Mouse (Mus musculus): ENCODE measurements around the gene Cacna2d1. TPM values are rescaled to one million over a fixed set of nuclear protein-coding genes. Genes with fewer than 3 reads are reported as not detected.
A peak's percentile ranks its signal among the peaks of the same experiment; 100 is the strongest.

Cacna2d1 gene
- total RNA-seq, 1 experiment from 2014 or later: 0.10 TPM

DNA sequence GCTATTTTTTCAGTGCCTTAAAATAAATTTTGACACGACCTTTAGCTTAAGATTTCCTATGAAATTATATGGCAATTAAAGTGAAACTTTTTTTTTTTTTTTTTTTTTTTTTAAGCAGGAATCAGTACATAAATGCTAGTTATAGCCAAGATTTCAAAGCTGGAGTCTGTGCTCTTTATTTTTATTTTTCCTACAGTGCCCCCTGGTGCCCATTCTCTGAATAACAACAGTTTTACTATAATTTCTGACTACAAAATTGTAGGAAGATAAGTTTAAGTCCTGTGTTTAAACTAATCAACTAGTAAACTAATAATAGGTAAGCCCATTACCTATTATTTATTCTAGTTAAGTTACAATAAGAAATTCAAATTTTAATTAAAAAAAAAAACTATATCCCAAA, 358.7 kb downstream of the Cacna2d1 start:
- ATAC-seq (replicated peaks in 1 of 2; ENCODE audit: insufficient read depth in 1 of 2, low FRiP score in 2 of 2, low TSS enrichment in 1 of 2, low read depth in 1 of 2, poor library complexity in 2 of 2, severe bottlenecking in 2 of 2): peak; percentile 27 to 48; a peak in 2 of 4 replicates

DNA sequence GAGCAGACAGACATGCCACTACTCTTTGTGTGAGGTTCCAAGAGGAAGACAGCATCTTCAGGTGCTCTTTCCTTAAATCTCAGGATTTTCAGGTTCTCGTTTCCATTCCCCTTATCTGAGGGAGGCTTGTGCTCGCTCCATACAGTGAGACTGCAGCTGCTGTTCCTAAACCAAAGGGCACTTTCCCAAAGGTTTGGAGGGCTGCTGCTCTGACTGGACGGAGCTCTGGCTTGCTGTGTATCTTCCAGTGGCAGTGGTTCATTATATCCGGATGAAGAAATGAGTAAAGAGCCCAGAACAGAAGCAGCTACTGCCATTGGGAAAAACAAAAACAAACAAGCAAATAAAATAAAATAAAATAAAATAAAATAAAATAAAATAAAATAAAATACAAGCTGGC, 359.3 kb downstream of the Cacna2d1 start:
- ATAC-seq (replicated peaks in 1 of 2; ENCODE audit: insufficient read depth in 1 of 2, low FRiP score in 2 of 2, low TSS enrichment in 1 of 2, low read depth in 1 of 2, poor library complexity in 2 of 2, severe bottlenecking in 2 of 2): no peak

DNA sequence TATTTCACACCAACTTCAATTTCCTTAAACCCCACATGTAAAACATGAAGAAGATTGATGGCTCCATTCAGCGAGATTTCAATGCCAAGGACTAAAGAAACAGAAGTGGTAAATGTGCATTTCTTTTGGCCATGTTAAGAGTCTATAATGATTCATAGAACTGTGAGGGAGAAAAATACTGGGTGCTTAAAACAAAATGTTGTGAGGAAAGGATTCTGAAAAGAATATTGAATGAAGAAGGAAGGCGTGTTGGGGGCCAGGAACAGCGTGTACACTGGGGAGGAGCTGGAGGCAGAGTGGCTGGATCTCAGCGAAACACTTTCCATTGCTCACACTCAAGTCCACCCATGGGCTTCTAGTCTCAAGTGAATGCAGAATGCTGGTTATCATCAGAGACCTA, 360.2 kb downstream of the Cacna2d1 start:
- ATAC-seq (replicated peaks in 1 of 2; ENCODE audit: insufficient read depth in 1 of 2, low FRiP score in 2 of 2, low TSS enrichment in 1 of 2, low read depth in 1 of 2, poor library complexity in 2 of 2, severe bottlenecking in 2 of 2): no peak

GRCm38 (mm10) chr5:16297170-16297771, 362.8 kb downstream of the Cacna2d1 start:
- no peak for ATAC-seq (replicated peaks in 1 of 2; ENCODE audit: insufficient read depth in 1 of 2, low FRiP score in 2 of 2, low TSS enrichment in 1 of 2, low read depth in 1 of 2, poor library complexity in 2 of 2, severe bottlenecking in 2 of 2)

- no peak for ATAC-seq (replicated peaks in 1 of 2; ENCODE audit: insufficient read depth in 1 of 2, low FRiP score in 2 of 2, low TSS enrichment in 1 of 2, low read depth in 1 of 2, poor library complexity in 2 of 2, severe bottlenecking in 2 of 2)
These were observed 365.1 kb downstream of the Cacna2d1 start for GRCm38 (mm10) chr5:16299631-16300030.

- ATAC-seq (replicated peaks in 1 of 2; ENCODE audit: insufficient read depth in 1 of 2, low FRiP score in 2 of 2, low TSS enrichment in 1 of 2, low read depth in 1 of 2, poor library complexity in 2 of 2, severe bottlenecking in 2 of 2): peak; percentile 97 to 98
These were observed 374.9 kb downstream of the Cacna2d1 start for GRCm38 (mm10) chr5:16309168-16310006.

DNA sequence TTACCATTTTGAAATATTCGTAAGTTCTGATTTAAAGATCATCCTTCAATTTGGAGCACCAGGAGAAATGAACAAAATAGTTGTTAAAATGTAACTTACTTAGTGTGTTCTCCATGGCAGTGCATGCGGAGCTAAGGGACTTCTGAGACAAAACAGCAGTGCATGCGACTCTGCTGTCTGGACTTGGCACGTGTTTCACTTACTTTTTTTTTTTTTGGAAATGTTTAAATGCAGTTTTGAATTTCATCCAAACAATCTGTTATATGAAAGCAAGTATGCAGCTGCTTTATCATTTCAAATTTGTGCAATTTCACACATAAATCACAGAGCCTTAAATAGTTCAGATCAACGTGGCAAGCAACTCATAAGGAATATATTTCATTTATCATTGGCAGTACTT, 379.8 kb downstream of the Cacna2d1 start:
- no peak for ATAC-seq (replicated peaks in 1 of 2; ENCODE audit: insufficient read depth in 1 of 2, low FRiP score in 2 of 2, low TSS enrichment in 1 of 2, low read depth in 1 of 2, poor library complexity in 2 of 2, severe bottlenecking in 2 of 2)

DNA sequence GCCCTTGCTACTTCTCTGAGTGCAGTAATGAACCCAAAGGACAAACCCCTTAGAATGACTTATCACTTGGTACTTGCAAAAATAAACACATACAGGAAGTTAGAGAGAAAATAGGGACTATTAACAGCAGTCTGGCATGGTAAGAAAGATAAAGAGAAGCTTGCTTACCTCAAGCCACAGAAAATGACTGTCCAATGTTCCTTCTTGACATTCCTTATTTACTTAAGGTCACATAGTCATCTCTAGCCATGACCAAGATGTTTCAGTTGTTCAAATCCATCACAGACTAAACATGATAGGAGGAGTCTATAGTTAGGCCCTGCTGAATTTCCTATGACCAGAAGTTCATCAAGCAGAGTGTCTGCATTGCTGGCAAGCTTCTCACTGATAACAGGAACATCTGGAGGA, 381.5 kb downstream of the Cacna2d1 start:
- ATAC-seq (replicated peaks in 1 of 2; ENCODE audit: insufficient read depth in 1 of 2, low FRiP score in 2 of 2, low TSS enrichment in 1 of 2, low read depth in 1 of 2, poor library complexity in 2 of 2, severe bottlenecking in 2 of 2): peak in 1 of 2 experiments; percentile 42; a peak in 3 of 4 replicates

GRCm38 (mm10) chr5:16317680-16318242, 383.3 kb downstream of the Cacna2d1 start:
- no peak for ATAC-seq (replicated peaks in 1 of 2; ENCODE audit: insufficient read depth in 1 of 2, low FRiP score in 2 of 2, low TSS enrichment in 1 of 2, low read depth in 1 of 2, poor library complexity in 2 of 2, severe bottlenecking in 2 of 2)

- ATAC-seq (replicated peaks in 1 of 2; ENCODE audit: insufficient read depth in 1 of 2, low FRiP score in 2 of 2, low TSS enrichment in 1 of 2, low read depth in 1 of 2, poor library complexity in 2 of 2, severe bottlenecking in 2 of 2): peak in 1 of 2 experiments; percentile 45; a peak in 1 of 4 replicates
These were observed 392.1 kb downstream of the Cacna2d1 start for GRCm38 (mm10) chr5:16326610-16327009.

- ATAC-seq (replicated peaks in 1 of 2; ENCODE audit: insufficient read depth in 1 of 2, low FRiP score in 2 of 2, low TSS enrichment in 1 of 2, low read depth in 1 of 2, poor library complexity in 2 of 2, severe bottlenecking in 2 of 2): no peak
These were observed 410.9 kb downstream of the Cacna2d1 start for GRCm38 (mm10) chr5:16345393-16345792.

GRCm38 (mm10) chr5:16355816-16356215, 421.3 kb downstream of the Cacna2d1 start:
- ATAC-seq (replicated peaks in 1 of 2; ENCODE audit: insufficient read depth in 1 of 2, low FRiP score in 2 of 2, low TSS enrichment in 1 of 2, low read depth in 1 of 2, poor library complexity in 2 of 2, severe bottlenecking in 2 of 2): no peak

DNA sequence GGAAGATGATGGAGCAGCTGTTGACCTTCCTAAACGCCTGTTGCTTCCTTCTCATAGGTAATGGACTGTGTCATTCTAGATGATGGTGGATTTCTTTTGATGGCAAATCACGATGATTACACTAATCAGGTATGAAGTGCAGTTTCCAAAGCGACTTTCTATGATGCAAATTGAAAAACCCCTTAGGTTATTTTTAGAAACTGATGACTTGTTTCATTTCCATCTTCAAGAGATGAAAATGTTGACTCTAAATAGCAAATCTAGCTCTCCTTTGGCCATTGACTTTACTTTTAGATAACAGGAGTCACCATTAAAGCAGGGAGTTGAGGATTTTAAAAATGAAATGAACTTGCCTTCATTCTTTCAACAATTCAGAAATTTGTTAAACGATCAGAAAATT, 423.2 kb downstream of the Cacna2d1 start:
- ATAC-seq (replicated peaks in 1 of 2; ENCODE audit: insufficient read depth in 1 of 2, low FRiP score in 2 of 2, low TSS enrichment in 1 of 2, low read depth in 1 of 2, poor library complexity in 2 of 2, severe bottlenecking in 2 of 2): no peak

DNA sequence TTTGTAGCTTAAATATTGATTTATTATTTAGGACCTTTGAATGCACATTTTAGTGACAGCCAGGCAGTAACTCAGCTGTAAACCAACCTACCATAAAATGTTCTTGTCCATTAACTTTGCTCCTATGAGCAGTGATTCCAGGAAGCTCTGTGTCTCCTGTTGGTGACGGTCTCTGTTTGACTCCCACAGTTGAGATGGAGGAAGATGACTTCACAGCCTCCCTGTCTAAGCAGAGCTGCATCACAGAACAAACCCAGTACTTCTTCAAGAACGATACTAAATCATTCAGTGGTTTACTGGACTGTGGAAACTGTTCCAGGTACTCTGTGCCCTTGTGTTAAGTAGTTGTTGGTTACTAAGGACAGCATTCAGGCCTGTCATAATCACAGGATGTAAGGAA, 427.6 kb downstream of the Cacna2d1 start:
- ATAC-seq (replicated peaks in 1 of 2; ENCODE audit: insufficient read depth in 1 of 2, low FRiP score in 2 of 2, low TSS enrichment in 1 of 2, low read depth in 1 of 2, poor library complexity in 2 of 2, severe bottlenecking in 2 of 2): no peak

GRCm38 (mm10) chr5:16363171-16363570, 428.7 kb downstream of the Cacna2d1 start:
- ATAC-seq (replicated peaks in 1 of 2; ENCODE audit: insufficient read depth in 1 of 2, low FRiP score in 2 of 2, low TSS enrichment in 1 of 2, low read depth in 1 of 2, poor library complexity in 2 of 2, severe bottlenecking in 2 of 2): no peak

DNA sequence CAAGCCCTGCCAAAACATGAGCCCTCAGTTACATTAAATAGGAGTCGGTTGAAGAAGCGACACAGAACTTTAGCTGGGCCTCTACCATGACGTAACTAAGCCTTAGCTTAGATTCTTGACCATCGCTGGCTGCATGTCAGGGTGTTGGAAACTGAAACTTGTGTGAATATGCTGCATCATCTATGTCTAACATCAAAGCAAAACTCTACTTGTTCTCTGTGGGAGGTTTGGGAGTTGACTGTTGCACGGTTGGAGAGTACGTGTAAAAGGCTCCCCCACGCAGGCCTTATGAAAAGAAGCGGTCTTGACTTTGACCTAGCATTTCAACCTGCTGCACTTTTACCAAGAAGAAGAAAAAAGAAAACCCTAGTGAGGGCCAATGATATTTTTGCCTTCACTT, 436.2 kb downstream of the Cacna2d1 start:
- ATAC-seq (replicated peaks in 1 of 2; ENCODE audit: insufficient read depth in 1 of 2, low FRiP score in 2 of 2, low TSS enrichment in 1 of 2, low read depth in 1 of 2, poor library complexity in 2 of 2, severe bottlenecking in 2 of 2): no peak

DNA sequence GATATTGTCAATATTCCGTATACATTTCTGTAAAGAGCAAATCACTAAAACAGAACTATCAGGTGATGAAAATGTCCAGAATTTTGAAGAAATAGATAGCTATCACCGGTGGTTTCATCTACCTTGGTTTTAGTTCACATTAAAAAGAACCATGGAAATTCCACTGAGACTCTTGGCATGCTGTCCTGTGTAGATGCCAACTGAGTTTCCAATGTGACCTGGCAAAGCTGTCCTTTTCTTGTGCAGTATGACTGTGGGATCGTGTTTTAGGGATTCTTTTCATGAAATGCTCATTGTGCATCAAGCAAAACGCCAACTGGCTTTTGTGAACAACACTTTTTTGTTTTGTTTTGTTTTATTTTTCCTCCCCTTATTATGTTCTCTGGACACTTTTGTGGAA, 439.5 kb downstream of the Cacna2d1 start:
- no peak for ATAC-seq (replicated peaks in 1 of 2; ENCODE audit: insufficient read depth in 1 of 2, low FRiP score in 2 of 2, low TSS enrichment in 1 of 2, low read depth in 1 of 2, poor library complexity in 2 of 2, severe bottlenecking in 2 of 2)

GRCm38 (mm10) chr5:16376329-16376908, 441.9 kb downstream of the Cacna2d1 start:
- ATAC-seq (replicated peaks in 1 of 2; ENCODE audit: insufficient read depth in 1 of 2, low FRiP score in 2 of 2, low TSS enrichment in 1 of 2, low read depth in 1 of 2, poor library complexity in 2 of 2, severe bottlenecking in 2 of 2): peak; percentile 65 to 66; a peak in 3 of 4 replicates

Data from hematopoietic stem cell, adult 5-6 weeks (primary cell).